Mouse (Mus musculus) cerebellum, adult 2 months (tissue): ENCODE measurements around the gene Mlx. TPM values are rescaled to one million over a fixed set of nuclear protein-coding genes. Genes with fewer than 3 reads are reported as not detected.
A peak's percentile ranks its signal among the peaks of the same experiment; 100 is the strongest.

Experiments used
- DNase-seq, 2 experiments: peaks; one replicate each; pipeline ENCODE4 v3.0.0; 2021
- H3K27ac ChIP-seq: fragments of 200-500 bp; 2 replicates; pipeline ENCODE4 v1.5.1; 2012; ENCODE audit warnings: low read length, control low read depth, inconsistent platforms; ENCODE audit not compliant: insufficient read depth
- H3K27me3 ChIP-seq: fragments of 200-500 bp; 2 replicates; pipeline ENCODE4 v1.6.1; 2012; ENCODE audit warnings: inconsistent platforms, mild to moderate bottlenecking, low read length, moderate library complexity; ENCODE audit not compliant: control insufficient read depth, insufficient read depth
- H3K4me1 ChIP-seq: fragments of 200-500 bp; 2 replicates; pipeline ENCODE4 v1.6.1; 2011; ENCODE audit warnings: low read length; ENCODE audit not compliant: control insufficient read depth, insufficient read depth
- H3K4me3 ChIP-seq: fragments of 200-500 bp; replicated peaks from 2 replicates; pipeline ENCODE3; 2011; ENCODE audit warnings: mild to moderate bottlenecking, low read depth, low read length, control low read depth; ENCODE audit not compliant: insufficient read depth
- CTCF ChIP-seq: fragments of 200-500 bp; IDR thresholded peaks from 2 replicates; pipeline ENCODE4 v1.5.1; 2011; ENCODE audit warnings: low read depth, mild to moderate bottlenecking, control low read depth, low read length, moderate library complexity, borderline replicate concordance; ENCODE audit not compliant: insufficient read depth
- POLR2A ChIP-seq: fragments of 200-500 bp; IDR thresholded peaks from 2 replicates; pipeline ENCODE4 v1.6.1; 2011; ENCODE audit warnings: low read length, control low read depth, borderline replicate concordance; ENCODE audit not compliant: insufficient read depth
- WGBS: fragments of 180-500 bp; shearing (Covaris S2); methylation state at CpG from one replicate; pipeline ENCODE4 v1.1.7; 2018; 5-methylcytosine and 5-hydroxymethylcytosine counted together
- polyA plus RNA-seq: library from polyadenylated mRNA; depleted of rRNA; stranded (reverse); fragments of >200 nt; gene quantifications from 2 replicates; pipeline ENCODE4 v1.2.3, GENCODE M21; 2012

The Mlx gene
- polyA plus RNA-seq, 1 experiment: 55.8 TPM

- TF ChIP-seq CTCF: no peak
- no peak for TF ChIP-seq POLR2A
- H3K27ac ChIP-seq: no peak overlapping the region
- no peak overlapping the region for H3K4me3 ChIP-seq
- no peak for DNase-seq
- H3K4me1 ChIP-seq: peaks cover 21% of the 10 kb centered on the region
- 81% methylated on average over 10 of the region's 10 CpGs for WGBS
- no peaks in the 10 kb centered on the region for H3K27me3 ChIP-seq
These were observed 34.2 kb upstream of the Mlx start for GRCm38 (mm10) chr11:101052751-101053473.

GRCm38 (mm10) chr11:101053974-101054373 is 33.1 kb upstream of the Mlx start:
- 100% methylated on average over 1 of the region's 1 CpGs for WGBS
- Histone ChIP-seq H3K4me1 (peaks cover 25% of the 10 kb centered on the region), H3K4me3 (no peak overlapping the region), H3K27me3 (no peaks in the 10 kb centered on the region), H3K27ac (no peak overlapping the region)
- TF ChIP-seq CTCF: peak; percentile 34; the same call in 1 of the 2 replicates
- no peak for TF ChIP-seq POLR2A
- no peak for DNase-seq

GRCm38 (mm10) chr11:101055418-101055817 is 31.7 kb upstream of the Mlx start:
- TF ChIP-seq POLR2A: no peak
- no peak for TF ChIP-seq CTCF
- DNase-seq: no peak

GRCm38 (mm10) chr11:101056885-101057284 is 30.2 kb upstream of the Mlx start:
- Histone ChIP-seq H3K4me1 (peaks cover 16% of the 10 kb centered on the region), H3K27me3 (no peaks in the 10 kb centered on the region), H3K4me3 (no peak overlapping the region), H3K27ac (no peak overlapping the region; the same call in 1 of the 2 replicates)
- DNase-seq: no peak
- TF ChIP-seq CTCF (no peak), POLR2A (no peak)
- WGBS: 32% methylated on average over 8 of the region's 8 CpGs

More at GRCm38 (mm10) chr11:101055418-101055817, 31.7 kb upstream of the Mlx start:
- no peak overlapping the region for H3K4me3 ChIP-seq
- H3K27me3 ChIP-seq: no peaks in the 10 kb centered on the region
- WGBS: 64% methylated on average over 14 of the region's 14 CpGs
- peaks cover 19% of the 10 kb centered on the region for H3K4me1 ChIP-seq
- H3K27ac ChIP-seq: no peak overlapping the region

- TF ChIP-seq CTCF (peak; percentile 83), POLR2A (no peak)
- Histone ChIP-seq H3K4me3 (no peak overlapping the region), H3K4me1 (peaks cover 24% of the 10 kb centered on the region), H3K27ac (peak overlapping the region; percentile 10; the same call in 1 of the 2 replicates), H3K27me3 (no peaks in the 10 kb centered on the region)
- WGBS: 17% methylated on average over 5 of the region's 5 CpGs
- peak; percentile 87 to 92 for DNase-seq
These were observed 29.2 kb upstream of the Mlx start for GRCm38 (mm10) chr11:101057860-101058259.

GRCm38 (mm10) chr11:101058726-101059125 is 28.4 kb upstream of the Mlx start:
- no peak for DNase-seq
- Histone ChIP-seq H3K27ac (peak overlapping the region; percentile 10; the same call in 1 of the 2 replicates), H3K4me3 (no peak overlapping the region)

GRCm38 (mm10) chr11:101059473-101059872 is 27.6 kb upstream of the Mlx start:
- WGBS: 80% methylated on average over 10 of the region's 10 CpGs
- no peaks in the 10 kb centered on the region for H3K27me3 ChIP-seq
- peaks cover 40% of the 10 kb centered on the region for H3K4me1 ChIP-seq
- TF ChIP-seq POLR2A (no peak), CTCF (no peak)
- no peak overlapping the region for H3K4me3 ChIP-seq
- H3K27ac ChIP-seq: peak overlapping the region; percentile 79
- no peak for DNase-seq

More at GRCm38 (mm10) chr11:101058726-101059125, 28.4 kb upstream of the Mlx start:
- Histone ChIP-seq H3K4me1 (peaks cover 33% of the 10 kb centered on the region), H3K27me3 (no peaks in the 10 kb centered on the region)
- TF ChIP-seq POLR2A: no peak
- TF ChIP-seq CTCF: no peak
- 83% methylated on average over 5 of the region's 5 CpGs for WGBS

GRCm38 (mm10) chr11:101060126-101060525 is 27.0 kb upstream of the Mlx start:
- peak overlapping the region; percentile 79 for H3K27ac ChIP-seq
- no peaks in the 10 kb centered on the region for H3K27me3 ChIP-seq
- WGBS: 5% methylated on average over 8 of the region's 8 CpGs
- H3K4me1 ChIP-seq: peaks cover 42% of the 10 kb centered on the region
- no peak overlapping the region for H3K4me3 ChIP-seq
- no peak for TF ChIP-seq POLR2A
- peak; percentile 66 to 73 for DNase-seq
